Mouse (Mus musculus): Measurements from ENCODE around the gene 3110040M04Rik.

Gene 3110040M04Rik

DNA sequence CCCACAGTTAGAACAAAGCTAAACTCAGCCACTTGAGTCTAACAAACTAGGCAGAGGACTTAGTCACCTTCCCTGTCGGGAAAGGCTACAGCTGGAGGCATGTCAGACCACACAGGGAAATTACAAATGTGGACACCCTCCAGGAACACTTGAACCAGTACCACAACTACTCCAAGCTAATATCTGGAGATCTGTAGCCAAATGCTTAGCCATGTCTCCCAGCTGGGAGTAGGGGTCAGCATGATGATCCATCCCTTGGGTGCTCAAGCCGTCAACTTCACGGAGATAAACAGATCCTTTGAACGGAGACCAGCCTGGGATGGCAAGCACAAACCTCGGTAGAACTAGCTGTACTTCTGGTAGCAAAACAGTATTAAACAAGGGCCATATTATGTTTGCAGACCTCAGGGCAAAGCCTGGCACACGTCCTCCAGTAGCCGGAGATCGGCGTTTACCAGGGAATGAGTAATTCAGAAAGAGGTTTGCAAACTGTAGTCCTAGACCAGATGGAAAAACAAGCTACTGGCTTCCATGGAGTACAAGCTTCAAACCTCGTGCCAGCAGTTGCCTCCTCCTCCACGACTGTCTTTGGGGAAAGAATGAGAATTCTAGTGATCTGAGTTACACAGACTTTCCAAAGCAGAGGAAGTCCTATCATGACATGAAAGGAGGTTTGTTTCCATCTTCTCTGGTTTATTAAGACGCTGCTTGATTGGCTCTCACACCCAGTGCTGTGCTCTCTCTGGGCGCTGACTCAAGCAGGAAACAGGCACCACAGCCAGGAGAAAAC, 32.4 kb downstream of the 3110040M04Rik start:
- no peak for DNase-seq (ENCODE audit: low spot score)

DNA sequence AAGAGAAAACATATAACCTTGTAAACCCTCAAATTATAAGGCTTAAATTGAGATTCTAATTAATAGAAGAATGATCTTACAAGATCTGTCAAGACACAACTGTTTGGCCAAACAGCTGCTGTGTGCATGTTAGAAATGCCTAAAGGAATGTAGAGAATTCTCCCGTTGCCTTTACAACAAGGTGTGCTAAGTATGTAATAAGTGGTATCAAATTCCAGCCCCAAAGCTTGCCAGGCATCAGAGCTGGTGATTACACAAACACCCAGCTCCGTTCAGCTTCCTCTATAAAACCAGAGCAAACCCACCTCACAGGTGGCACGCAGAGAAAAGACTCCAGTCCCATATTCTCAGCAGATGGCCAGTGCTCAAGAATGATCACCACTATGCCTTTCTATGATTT, 33.9 kb downstream of the 3110040M04Rik start:
- no peak for DNase-seq (ENCODE audit: low spot score)

GRCm38 (mm10) chr1:151243332-151243731, 39.4 kb downstream of the 3110040M04Rik start:
- no peak for DNase-seq (ENCODE audit: low spot score)

DNA sequence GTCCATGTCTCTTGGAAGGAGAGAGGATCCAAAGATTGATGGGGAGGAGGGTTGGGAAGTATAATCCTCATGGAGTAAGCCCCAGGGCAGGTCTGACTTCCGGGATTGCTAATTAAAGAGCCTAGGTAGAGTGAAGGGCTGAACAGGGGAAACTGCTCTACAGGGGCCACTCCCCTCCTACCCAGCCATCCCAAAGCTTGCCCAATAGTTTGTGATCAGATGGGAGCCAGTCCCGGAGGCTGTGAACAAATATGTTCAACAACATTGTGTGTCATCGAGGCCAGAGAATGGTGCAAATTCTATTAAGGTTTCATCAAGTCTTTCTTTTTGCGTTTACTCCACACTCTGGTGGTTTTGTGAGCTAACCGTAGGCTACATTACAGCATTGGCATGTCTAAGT, 40.1 kb downstream of the 3110040M04Rik start:
- no peak for DNase-seq (ENCODE audit: low spot score)

- DNase-seq (ENCODE audit: low spot score) = no peak
Observed at GRCm38 (mm10) chr1:151244761-151245160, 40.8 kb downstream of the 3110040M04Rik start.

GRCm38 (mm10) chr1:151245165-151245564, 41.2 kb downstream of the 3110040M04Rik start:
- DNase-seq (ENCODE audit: low spot score) = no peak

GRCm38 (mm10) chr1:151245846-151246245, 41.9 kb downstream of the 3110040M04Rik start:
- DNase-seq (ENCODE audit: low spot score) = no peak

DNA sequence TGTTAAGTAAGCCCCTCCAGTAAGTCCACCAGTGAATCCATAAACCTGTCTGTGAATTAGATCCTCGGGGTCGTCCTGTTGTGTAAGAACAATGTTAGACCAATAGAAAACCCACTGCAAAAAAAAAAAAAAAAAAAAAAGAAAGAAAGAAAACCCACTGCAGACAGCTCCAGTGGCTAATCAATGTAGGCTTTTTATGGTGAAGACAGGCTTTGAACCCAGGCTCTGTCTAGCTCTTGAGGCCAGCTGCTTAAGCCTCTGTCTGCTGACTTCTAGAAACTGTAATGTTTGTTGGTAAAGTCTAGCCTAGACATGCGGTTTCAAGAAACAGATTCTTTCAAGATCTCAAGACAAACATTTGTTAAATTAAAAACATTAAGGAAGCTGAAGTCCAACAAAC, 46.2 kb downstream of the 3110040M04Rik start:
- DNase-seq (ENCODE audit: low spot score) = no peak

- no peak for DNase-seq (ENCODE audit: low spot score)
Observed at GRCm38 (mm10) chr1:151250529-151251193, 46.7 kb downstream of the 3110040M04Rik start.

DNA sequence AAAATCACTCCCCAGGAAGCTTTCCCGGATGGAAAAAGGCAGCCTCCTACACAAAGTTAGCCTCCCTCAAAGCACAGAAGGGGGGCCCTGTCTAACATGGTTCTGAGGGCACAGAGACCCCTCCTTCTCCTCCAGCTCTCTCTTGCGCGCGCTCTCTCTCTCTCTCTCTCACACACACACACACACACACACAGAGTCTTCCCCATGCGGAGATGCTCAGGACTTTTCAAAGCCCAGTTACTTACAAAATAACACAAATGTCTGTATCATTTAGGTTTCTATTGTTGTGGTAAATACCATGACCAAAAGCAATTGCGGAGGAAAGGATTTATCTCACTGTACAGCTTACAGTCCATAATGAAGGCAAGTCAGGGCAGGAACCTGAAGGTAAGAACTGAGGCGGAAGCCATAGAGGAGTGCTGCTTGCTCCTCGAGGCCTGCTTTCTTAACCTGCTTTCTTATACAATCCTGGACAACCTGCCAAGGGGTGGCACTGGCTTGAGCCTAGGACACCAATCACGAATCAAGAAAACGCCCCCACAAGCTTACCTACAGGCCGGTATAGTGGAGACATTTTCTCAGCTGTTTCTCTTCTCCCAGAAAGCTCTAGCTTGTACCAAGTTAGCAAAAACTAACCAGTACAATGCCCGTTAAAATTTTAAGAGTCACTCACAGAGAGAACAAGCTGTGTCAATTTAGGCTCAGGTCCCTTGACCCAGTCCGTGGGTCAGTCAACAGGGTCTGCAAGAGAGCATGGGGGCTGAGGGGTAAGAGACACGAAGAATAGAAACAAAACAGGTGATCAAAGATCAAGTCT, 47.5 kb downstream of the 3110040M04Rik start:
- no peak for DNase-seq (ENCODE audit: low spot score)

Measured in T-cell, adult 2 months (primary cell).